Mouse (Mus musculus) hindbrain, embryonic 15.5 days (tissue): ENCODE results near the gene Fam124a. TPM values are rescaled to one million over a fixed set of nuclear protein-coding genes. Genes with fewer than 3 reads are reported as not detected.
"Not testable (repeated sequence)": the region's sequence is repeated elsewhere in the genome, so short reads cannot be mapped to it uniquely, and the experiment has no call there.

Source experiments
- ATAC-seq: fragments of 200-750 bp; cut with Nextera tagmentation; 2 replicates; pipeline ENCODE4 v1.8.0; 2017; ENCODE audit warnings: low read depth, moderate number of reproducible peaks, moderate TSS enrichment; ENCODE audit not compliant: low FRiP score
- H3K27ac ChIP-seq: fragments of 300-500 bp; sonication (generic); replicated peaks from 2 replicates; pipeline ENCODE4 v1.5.1; 2015; ENCODE audit warnings: mild to moderate bottlenecking, inconsistent platforms
- H3K27me3 ChIP-seq: fragments of 300-500 bp; sonication (generic); 2 replicates; pipeline ENCODE4 v1.6.1; 2015; ENCODE audit warnings: control low read depth, inconsistent platforms
- H3K36me3 ChIP-seq: fragments of 300-500 bp; sonication (generic); 2 replicates; pipeline ENCODE4 v1.6.1; 2015; ENCODE audit warnings: control low read depth, inconsistent platforms
- H3K4me1 ChIP-seq: fragments of 300-500 bp; sonication (generic); replicated peaks from 2 replicates; pipeline ENCODE4 v1.6.1; 2015; ENCODE audit warnings: control low read depth, inconsistent platforms
- H3K4me2 ChIP-seq: fragments of 300-500 bp; sonication (generic); 2 replicates; pipeline ENCODE4 v1.6.1; 2015; ENCODE audit warnings: moderate library complexity, mild to moderate bottlenecking, inconsistent platforms
- H3K4me3 ChIP-seq: fragments of 300-500 bp; sonication (generic); 2 replicates; pipeline ENCODE4 v1.5.1; 2015; ENCODE audit warnings: mild to moderate bottlenecking, inconsistent platforms
- H3K9ac ChIP-seq: fragments of 300-500 bp; sonication (generic); 2 replicates; pipeline ENCODE4 v1.6.1; 2015; ENCODE audit warnings: inconsistent platforms
- H3K9me3 ChIP-seq: fragments of 300-500 bp; sonication (generic); 2 replicates; pipeline ENCODE4 v1.6.1; 2016; ENCODE audit warnings: control low read depth, inconsistent platforms
- WGBS: fragments of 180-500 bp; shearing (Covaris S2); methylation state at CpG from one replicate; pipeline ENCODE4 v1.1.7; 2015; 5-methylcytosine and 5-hydroxymethylcytosine counted together
- polyA plus RNA-seq: library from polyadenylated mRNA; unstranded; fragments of >200 nt; fragmentation: Nextera tagmentation; extraction: Ambion mirVana; gene quantifications from 2 replicates; pipeline ENCODE4 v1.2.1, GENCODE M21; 2015

The Fam124a gene
- polyA plus RNA-seq, 1 experiment from 2014 or later, result 61.8 TPM

GRCm38 (mm10) chr14:62638345-62638702 is 82.8 kb downstream of the Fam124a start:
- Histone ChIP-seq H3K4me2 (peak overlapping the region; percentile 40), H3K9ac (no peak overlapping the region), H3K4me1 (peaks cover 16% of the 10 kb centered on the region), H3K9me3 (no peaks in the 10 kb centered on the region), H3K36me3 (no peaks in the 10 kb centered on the region), H3K4me3 (no peak overlapping the region), H3K27ac (peak overlapping the region; percentile 75), H3K27me3 (no peaks in the 10 kb centered on the region)
- peak; percentile 70; the same call in 1 of the 2 replicates for ATAC-seq
- WGBS, result 32% methylated on average over 6 of the region's 6 CpGs

GRCm38 (mm10) chr14:62639111-62639510 is 83.6 kb downstream of the Fam124a start:
- no peak overlapping the region for H3K9ac ChIP-seq
- 0 out of 2 replicates have a peak overlapping the region, but pooled peaks have one; percentile 30 for H3K27ac ChIP-seq
- no peak overlapping the region for H3K4me3 ChIP-seq
- no peaks in the 10 kb centered on the region for H3K27me3 ChIP-seq
- H3K4me2 ChIP-seq, result no peak overlapping the region
- H3K9me3 ChIP-seq, result no peaks in the 10 kb centered on the region
- H3K4me1 ChIP-seq, result peaks cover 16% of the 10 kb centered on the region
- no peak for ATAC-seq
- no peaks in the 10 kb centered on the region for H3K36me3 ChIP-seq
- 68% methylated on average over 6 of the region's 6 CpGs for WGBS

GRCm38 (mm10) chr14:62639551-62639950 is 84.0 kb downstream of the Fam124a start:
- Histone ChIP-seq H3K27me3 (no peaks in the 10 kb centered on the region), H3K4me3 (no peak overlapping the region), H3K9me3 (no peaks in the 10 kb centered on the region), H3K36me3 (no peaks in the 10 kb centered on the region), H3K4me2 (no peak overlapping the region), H3K9ac (no peak overlapping the region), H3K4me1 (peaks cover 16% of the 10 kb centered on the region), H3K27ac (no peak overlapping the region)
- WGBS, result 88% methylated on average over 5 of the region's 5 CpGs
- no peak for ATAC-seq

GRCm38 (mm10) chr14:62640396-62640795 is 84.9 kb downstream of the Fam124a start:
- ATAC-seq, result no peak
- H3K36me3 ChIP-seq, result no peaks in the 10 kb centered on the region
- WGBS, result 56% methylated on average over 4 of the region's 4 CpGs

DNA sequence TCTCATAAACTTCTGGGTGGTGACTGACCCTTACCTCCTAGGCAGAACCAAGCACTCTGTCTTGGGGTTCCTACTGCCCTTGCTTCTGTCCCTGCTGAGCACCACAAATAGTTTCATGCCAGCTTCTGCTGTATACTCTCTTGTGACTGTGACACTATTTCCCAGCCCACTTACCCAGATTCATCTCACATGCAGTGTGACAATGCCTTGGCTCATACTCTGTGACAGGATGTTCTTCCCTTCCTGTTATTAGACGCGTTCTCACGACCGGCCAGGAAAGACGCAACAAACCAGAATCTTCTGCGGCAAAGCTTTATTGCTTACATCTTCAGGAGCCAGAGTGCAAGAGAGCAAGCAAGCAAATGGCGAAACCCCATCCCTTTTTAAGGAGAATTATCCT is 86.8 kb downstream of the Fam124a start:
- H3K4me2 ChIP-seq, H3K9me3 ChIP-seq, H3K9ac ChIP-seq, H3K36me3 ChIP-seq, H3K4me3 ChIP-seq, H3K27me3 ChIP-seq, H3K27ac ChIP-seq, ATAC-seq: not testable (repeated sequence)
- peaks cover 13% of the 10 kb centered on the region for H3K4me1 ChIP-seq
- 87% methylated on average over 6 of the region's 7 CpGs for WGBS

More at GRCm38 (mm10) chr14:62640396-62640795, 84.9 kb downstream of the Fam124a start:
- Histone ChIP-seq H3K27ac (no peak overlapping the region), H3K9me3 (no peaks in the 10 kb centered on the region), H3K4me3 (no peak overlapping the region), H3K9ac (no peak overlapping the region), H3K4me1 (peaks cover 16% of the 10 kb centered on the region), H3K27me3 (no peaks in the 10 kb centered on the region), H3K4me2 (no peak overlapping the region)

DNA sequence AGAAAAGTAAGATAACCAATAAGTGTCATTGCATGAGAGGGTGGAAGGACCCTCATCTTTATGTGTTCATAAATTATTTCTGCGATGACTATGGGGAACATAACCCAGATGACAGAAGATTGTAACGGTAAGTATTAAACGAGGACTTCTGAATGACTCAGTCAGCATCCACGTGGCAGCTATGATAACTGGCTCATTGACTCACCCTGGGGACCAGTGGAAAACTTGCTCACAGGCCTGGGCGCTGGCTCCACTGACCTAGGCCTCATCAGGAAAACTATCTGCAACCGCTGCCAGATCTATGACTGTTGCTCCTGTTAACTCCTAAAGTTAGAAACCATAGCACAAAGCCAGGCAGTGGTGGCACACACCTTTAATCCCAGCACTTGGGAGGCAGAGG is 92.9 kb downstream of the Fam124a start:
- H3K27ac ChIP-seq, result no peak overlapping the region
- no peaks in the 10 kb centered on the region for H3K27me3 ChIP-seq
- no peaks in the 10 kb centered on the region for H3K9me3 ChIP-seq
- no peaks in the 10 kb centered on the region for H3K36me3 ChIP-seq
- 88% methylated on average over 6 of the region's 6 CpGs for WGBS
- H3K4me1 ChIP-seq, result no peaks in the 10 kb centered on the region
- no peak for ATAC-seq
- no peak overlapping the region for H3K4me2 ChIP-seq
- no peak overlapping the region for H3K4me3 ChIP-seq
- H3K9ac ChIP-seq, result no peak overlapping the region

GRCm38 (mm10) chr14:62650376-62650775 is 94.8 kb downstream of the Fam124a start:
- Histone ChIP-seq H3K27me3 (no peaks in the 10 kb centered on the region), H3K9me3 (no peaks in the 10 kb centered on the region), H3K27ac (no peak overlapping the region), H3K4me2 (no peak overlapping the region), H3K36me3 (no peaks in the 10 kb centered on the region), H3K9ac (no peak overlapping the region), H3K4me3 (no peak overlapping the region), H3K4me1 (no peaks in the 10 kb centered on the region)
- WGBS, result 79% methylated on average over 3 of the region's 3 CpGs
- ATAC-seq, result no peak

- H3K4me2 ChIP-seq, result no peak overlapping the region
- no peak overlapping the region for H3K9ac ChIP-seq
- no peaks in the 10 kb centered on the region for H3K9me3 ChIP-seq
- ATAC-seq, result no peak
- 90% methylated on average over 3 of the region's 3 CpGs for WGBS
- H3K27me3 ChIP-seq, result no peaks in the 10 kb centered on the region
- H3K27ac ChIP-seq, result no peak overlapping the region
- H3K4me1 ChIP-seq, result no peaks in the 10 kb centered on the region
- no peak overlapping the region for H3K4me3 ChIP-seq
- H3K36me3 ChIP-seq, result no peaks in the 10 kb centered on the region
These were observed 96.2 kb downstream of the Fam124a start for GRCm38 (mm10) chr14:62651771-62652170.

- Histone ChIP-seq H3K9ac (no peak overlapping the region), H3K4me1 (no peaks in the 10 kb centered on the region), H3K27ac (no peak overlapping the region), H3K4me3 (no peak overlapping the region), H3K27me3 (no peaks in the 10 kb centered on the region), H3K36me3 (no peaks in the 10 kb centered on the region), H3K9me3 (no peaks in the 10 kb centered on the region), H3K4me2 (no peak overlapping the region)
- 84% methylated on average over 7 of the region's 7 CpGs for WGBS
- no peak for ATAC-seq
These were observed 100.5 kb downstream of the Fam124a start for GRCm38 (mm10) chr14:62655996-62656395.

- Histone ChIP-seq H3K9ac (no peak overlapping the region), H3K27me3 (no peaks in the 10 kb centered on the region), H3K4me2 (no peak overlapping the region), H3K27ac (no peak overlapping the region), H3K4me1 (no peaks in the 10 kb centered on the region), H3K9me3 (no peaks in the 10 kb centered on the region), H3K4me3 (no peak overlapping the region), H3K36me3 (no peaks in the 10 kb centered on the region)
- 88% methylated on average over 3 of the region's 3 CpGs for WGBS
- ATAC-seq, result no peak
These were observed 101.9 kb downstream of the Fam124a start for GRCm38 (mm10) chr14:62657469-62657868.

Other genes starting within 250 kb of the Fam124a start
- gene Gucy1b2, start 99.4 kb upstream of the Fam124a start, polyA plus RNA-seq, result 0.67 and 1.3 TPM in 2 replicates
- gene Gm4131, start 11.2 kb downstream of the Fam124a start, polyA plus RNA-seq, result 0.14 and 0.39 TPM in 2 replicates
- gene Serpine3, start 107.9 kb downstream of the Fam124a start, polyA plus RNA-seq, result 0.14 TPM in 1 of 2 replicates, not detected in the other
- gene Ints6, start 205.4 kb downstream of the Fam124a start, polyA plus RNA-seq, result 14.5 and 14.7 TPM in 2 replicates